Mouse (Mus musculus) adrenal gland, adult 8-10 months (tissue): ENCODE measurements at regions not wholly inside any gene's neighbourhood (a gene's known extent, or its start where the extent isn't known, plus 50 kb on each side); places are given as distances from the start of the nearest gene placed in this dataset.
A peak's percentile ranks its signal among the peaks of the same experiment; 100 is the strongest.
"Not testable (repeated sequence)": the region's sequence is repeated elsewhere in the genome, so short reads cannot be mapped to it uniquely, and the experiment has no call there.

Experiments used
- DNase-seq: peaks from one replicate; pipeline ENCODE4 v3.0.0; 2022

- DNase-seq = no peak
These were observed 925.6 kb upstream of the Zfp386 start for GRCm38 (mm10) chr12:115121899-115122298.

GRCm38 (mm10) chr12:115132930-115133329 is 914.6 kb upstream of the Zfp386 start:
- DNase-seq = not testable (repeated sequence)

GRCm38 (mm10) chr12:115145407-115145806 is 902.1 kb upstream of the Zfp386 start:
- DNase-seq = not testable (repeated sequence)

GRCm38 (mm10) chr12:115146471-115146870 is 901.1 kb upstream of the Zfp386 start:
- not testable (repeated sequence) for DNase-seq

- DNase-seq = not testable (repeated sequence)
These were observed 895.6 kb upstream of the Zfp386 start for GRCm38 (mm10) chr12:115151967-115152366.

GRCm38 (mm10) chr12:115158231-115158630 is 889.3 kb upstream of the Zfp386 start:
- DNase-seq = peak; percentile 7

GRCm38 (mm10) chr12:115158717-115159232 is 888.7 kb upstream of the Zfp386 start:
- not testable (repeated sequence) for DNase-seq

- DNase-seq = not testable (repeated sequence)
These were observed 882.0 kb upstream of the Zfp386 start for GRCm38 (mm10) chr12:115165499-115165898.

GRCm38 (mm10) chr12:115166006-115166405 is 881.5 kb upstream of the Zfp386 start:
- DNase-seq = not testable (repeated sequence)

- DNase-seq = no peak
These were observed 853.9 kb upstream of the Zfp386 start for GRCm38 (mm10) chr12:115193482-115194103.

GRCm38 (mm10) chr12:115197322-115198117 is 850.0 kb upstream of the Zfp386 start:
- DNase-seq = no peak

- DNase-seq = peak; percentile 1
These were observed 839.6 kb upstream of the Zfp386 start for GRCm38 (mm10) chr12:115207833-115208448.

GRCm38 (mm10) chr12:115222671-115223070 is 824.9 kb upstream of the Zfp386 start:
- no peak for DNase-seq

- DNase-seq = no peak
These were observed 817.6 kb upstream of the Zfp386 start for GRCm38 (mm10) chr12:115229965-115230364.

- peak; percentile 9 for DNase-seq
These were observed 804.9 kb upstream of the Zfp386 start for GRCm38 (mm10) chr12:115242661-115243060.

GRCm38 (mm10) chr12:115247298-115247697 is 800.2 kb upstream of the Zfp386 start:
- not testable (repeated sequence) for DNase-seq

- no peak for DNase-seq
These were observed 789.7 kb upstream of the Zfp386 start for GRCm38 (mm10) chr12:115257802-115258201.

- no peak for DNase-seq
These were observed 788.8 kb upstream of the Zfp386 start for GRCm38 (mm10) chr12:115258744-115259143.

GRCm38 (mm10) chr12:115262431-115262830 is 785.1 kb upstream of the Zfp386 start:
- DNase-seq = not testable (repeated sequence)

- not testable (repeated sequence) for DNase-seq
These were observed 770.8 kb upstream of the Zfp386 start for GRCm38 (mm10) chr12:115276749-115277148.

- DNase-seq = not testable (repeated sequence)
These were observed 753.8 kb upstream of the Zfp386 start for GRCm38 (mm10) chr12:115293772-115294171.

GRCm38 (mm10) chr12:115298041-115298440 is 749.5 kb upstream of the Zfp386 start:
- DNase-seq = not testable (repeated sequence)

GRCm38 (mm10) chr12:115311956-115312355 is 735.6 kb upstream of the Zfp386 start:
- DNase-seq = peak; percentile 14
